Mouse (Mus musculus): Measurements from ENCODE around the gene Adora3. TPM values are rescaled to one million over a fixed set of nuclear protein-coding genes. Genes with fewer than 3 reads are reported as not detected.

The Adora3 gene
- under 1 TPM; 0.62 to 0.95 TPM for total RNA-seq (2021)
- long read RNA-seq, experiment 1, partial matches to known transcripts: 0 of 1 reads
- long read RNA-seq, experiment 1, other reads (novel, unspliced or antisense): 0 of 1 reads
- long read RNA-seq, experiment 2: 0 reads

- no peak for DNase-seq (ENCODE audit: low spot score in 2 of 2)
Observed at GRCm38 (mm10) chr3:105870558-105870957, at the start of gene Adora3, which contains the start of gene Tmigd3. Gene Adora3, plus strand, starts transcription at chr3:105870858. Gene Tmigd3, plus strand, starts transcription at chr3:105870903.

- no peak for DNase-seq (ENCODE audit: low spot score in 2 of 2)
Observed at GRCm38 (mm10) chr3:105821504-105821903, 49.2 kb upstream of the Adora3 start.

- DNase-seq (ENCODE audit: low spot score in 2 of 2): no peak
Observed at GRCm38 (mm10) chr3:105823609-105824008, 47.0 kb upstream of the Adora3 start.

GRCm38 (mm10) chr3:105824103-105824502 lies 46.6 kb upstream of the Adora3 start:
- no peak for DNase-seq (ENCODE audit: low spot score in 2 of 2)

GRCm38 (mm10) chr3:105824704-105825103 lies 46.0 kb upstream of the Adora3 start:
- no peak for DNase-seq (ENCODE audit: low spot score in 2 of 2)

GRCm38 (mm10) chr3:105825501-105826161 lies 45.0 kb upstream of the Adora3 start:
- no peak for DNase-seq (ENCODE audit: low spot score in 2 of 2)

GRCm38 (mm10) chr3:105831584-105831983 lies 39.1 kb upstream of the Adora3 start:
- no peak for DNase-seq (ENCODE audit: low spot score in 2 of 2)

- DNase-seq (ENCODE audit: low spot score in 2 of 2): peak in 1 of 2 experiments; percentile 44
Observed at GRCm38 (mm10) chr3:105835875-105836274, 34.8 kb upstream of the Adora3 start.

- DNase-seq (ENCODE audit: low spot score in 2 of 2): no peak
Observed at GRCm38 (mm10) chr3:105836883-105837282, 33.8 kb upstream of the Adora3 start.

GRCm38 (mm10) chr3:105838655-105839054 lies 32.0 kb upstream of the Adora3 start:
- no peak for DNase-seq (ENCODE audit: low spot score in 2 of 2)

GRCm38 (mm10) chr3:105839836-105840235 lies 30.8 kb upstream of the Adora3 start:
- no peak for DNase-seq (ENCODE audit: low spot score in 2 of 2)

- DNase-seq (ENCODE audit: low spot score in 2 of 2): no peak
Observed at GRCm38 (mm10) chr3:105846294-105847069, 24.2 kb upstream of the Adora3 start.

- DNase-seq (ENCODE audit: low spot score in 2 of 2): no peak
Observed at GRCm38 (mm10) chr3:105853781-105854180, 16.9 kb upstream of the Adora3 start.

GRCm38 (mm10) chr3:105854786-105855185 lies 15.9 kb upstream of the Adora3 start:
- no peak for DNase-seq (ENCODE audit: low spot score in 2 of 2)

GRCm38 (mm10) chr3:105857513-105857912 lies 13.1 kb upstream of the Adora3 start:
- no peak for DNase-seq (ENCODE audit: low spot score in 2 of 2)

- no peak for DNase-seq (ENCODE audit: low spot score in 2 of 2)
Observed at GRCm38 (mm10) chr3:105861747-105862366, 8.8 kb upstream of the Adora3 start.

- DNase-seq (ENCODE audit: low spot score in 2 of 2): no peak
Observed at GRCm38 (mm10) chr3:105864123-105864522, 6.5 kb upstream of the Adora3 start.

- DNase-seq (ENCODE audit: low spot score in 2 of 2): peak in 1 of 2 experiments; percentile 14
Observed at GRCm38 (mm10) chr3:105865122-105865521, 5.5 kb upstream of the Adora3 start.

GRCm38 (mm10) chr3:105868135-105868534 lies 2.5 kb upstream of the Adora3 start:
- no peak for DNase-seq (ENCODE audit: low spot score in 2 of 2)

- DNase-seq (ENCODE audit: low spot score in 2 of 2): no peak
Observed at GRCm38 (mm10) chr3:105872034-105872433, 1.4 kb downstream of the Adora3 start.

GRCm38 (mm10) chr3:105872579-105872978 lies 1.9 kb downstream of the Adora3 start:
- no peak for DNase-seq (ENCODE audit: low spot score in 2 of 2)
